Mouse (Mus musculus): ENCODE measurements at regions not wholly inside any gene's neighbourhood (a gene's known extent, or its start where the extent isn't known, plus 50 kb on each side); places are given as distances from the start of the nearest gene placed in this dataset.

DNA sequence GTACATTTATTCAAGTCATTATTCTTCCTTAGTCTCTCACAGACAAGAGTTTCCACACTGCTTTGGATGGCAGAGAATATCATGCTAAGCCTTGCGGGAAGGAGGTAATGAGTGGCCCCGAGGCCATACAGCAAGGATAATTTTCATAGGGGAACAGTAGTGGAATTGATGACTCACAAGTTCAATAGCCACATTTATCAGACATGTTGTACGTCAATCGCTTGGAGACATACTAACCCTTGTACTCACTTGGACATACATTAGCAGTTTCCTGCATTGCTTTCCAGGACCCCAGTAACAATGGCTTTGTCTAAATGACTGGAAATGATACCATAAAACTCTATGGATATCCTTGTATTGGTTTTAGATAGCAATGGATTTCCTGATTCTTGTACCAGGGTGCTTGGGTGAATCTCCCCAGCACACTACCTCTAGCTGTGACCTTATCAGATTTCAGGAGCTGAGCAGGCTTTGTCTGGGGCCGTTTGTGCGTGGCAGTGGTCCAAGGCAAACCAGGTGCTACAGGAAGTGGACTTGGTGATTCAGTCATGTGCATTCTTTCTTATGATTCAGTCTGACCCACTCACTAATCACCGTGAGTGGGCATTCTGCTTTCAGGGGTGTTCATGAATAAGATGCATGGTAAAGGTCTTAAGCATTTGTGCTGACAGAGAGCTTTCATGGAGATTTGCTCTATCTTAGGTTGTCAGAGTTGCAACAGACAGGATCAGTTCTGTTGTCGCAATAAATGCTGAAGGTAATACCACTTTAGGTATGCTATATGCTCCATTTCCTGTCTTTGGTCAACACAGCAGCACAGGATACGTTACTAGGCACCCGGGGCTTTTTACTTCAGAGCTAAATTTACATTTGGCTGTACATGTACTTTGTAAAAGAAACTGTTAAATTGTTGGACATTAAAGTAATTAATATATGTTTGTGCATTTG is 326.2 kb downstream of the Klf5 start:
- H3K4me1 ChIP-seq (ENCODE audit: control insufficient read depth, insufficient read depth, low read length), result no peaks in the 10 kb centered on the region
- no peak overlapping the region for H3K4me2 ChIP-seq (ENCODE audit: low read length)
- 89% methylated on average over 10 of the region's 10 CpGs for WGBS
- ATAC-seq (ENCODE audit: low FRiP score, low TSS enrichment) (no peak), DNase-seq (no peak)
- H3K36me3 ChIP-seq (ENCODE audit: control insufficient read depth, insufficient read depth, low read length), result no peaks in the 10 kb centered on the region
- H3K27me3 ChIP-seq (ENCODE audit: control insufficient read depth, insufficient read depth, low read length), result no peaks in the 10 kb centered on the region
- H3K9ac ChIP-seq (replicated peaks; ENCODE audit: low read length), result no peak overlapping the region
- no peak overlapping the region for H3K27ac ChIP-seq (replicated peaks; ENCODE audit: low read depth, low read length)
- no peaks in the 10 kb centered on the region for H3K9me3 ChIP-seq (ENCODE audit: control insufficient read depth, low read length)
- no peak overlapping the region for H3K4me3 ChIP-seq (replicated peaks; ENCODE audit: low read depth, low read length)

- no peak overlapping the region for H3K27ac ChIP-seq (replicated peaks; ENCODE audit: low read depth, low read length)
- no peak overlapping the region for H3K9ac ChIP-seq (replicated peaks; ENCODE audit: low read length)
- no peaks in the 10 kb centered on the region for H3K36me3 ChIP-seq (ENCODE audit: control insufficient read depth, insufficient read depth, low read length)
- WGBS, result 76% methylated on average over 1 of the region's 1 CpGs
- DNase-seq, result no peak
- no peak for ATAC-seq (ENCODE audit: low FRiP score, low TSS enrichment)
- H3K27me3 ChIP-seq (ENCODE audit: control insufficient read depth, insufficient read depth, low read length), result no peaks in the 10 kb centered on the region
- no peaks in the 10 kb centered on the region for H3K9me3 ChIP-seq (ENCODE audit: control insufficient read depth, low read length)
- no peaks in the 10 kb centered on the region for H3K4me1 ChIP-seq (ENCODE audit: control insufficient read depth, insufficient read depth, low read length)
- no peak overlapping the region for H3K4me2 ChIP-seq (ENCODE audit: low read length)
- H3K4me3 ChIP-seq (replicated peaks; ENCODE audit: low read depth, low read length), result no peak overlapping the region
Measured at GRCm38 (mm10) chr14:99627615-99628014, 329.1 kb downstream of the Klf5 start.

DNA sequence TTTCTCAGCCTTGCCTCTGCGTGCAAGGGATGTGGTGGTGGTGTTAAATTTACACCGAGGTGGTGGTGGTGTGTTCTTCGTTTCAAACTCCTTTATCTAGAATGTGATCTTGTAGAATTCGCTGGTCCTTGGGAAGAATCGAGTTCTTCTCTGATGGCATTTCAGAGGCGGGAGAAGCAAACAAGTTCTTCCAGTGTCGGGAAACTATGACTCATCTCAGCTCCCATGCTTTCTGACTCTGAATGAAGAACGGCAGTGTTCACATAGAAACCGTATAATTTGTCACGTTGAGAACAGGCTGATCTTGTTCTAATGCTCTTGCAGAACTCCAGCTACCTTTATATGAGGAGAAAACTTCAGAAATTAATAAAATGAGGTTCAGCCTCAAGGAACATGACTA is 332.6 kb downstream of the Klf5 start:
- no peak for ATAC-seq (ENCODE audit: low FRiP score, low TSS enrichment)
- Histone ChIP-seq H3K27ac (replicated peaks; ENCODE audit: low read depth, low read length) (no peak overlapping the region), H3K4me1 (ENCODE audit: control insufficient read depth, insufficient read depth, low read length) (no peaks in the 10 kb centered on the region), H3K4me2 (ENCODE audit: low read length) (no peak overlapping the region), H3K36me3 (ENCODE audit: control insufficient read depth, insufficient read depth, low read length) (no peaks in the 10 kb centered on the region), H3K27me3 (ENCODE audit: control insufficient read depth, insufficient read depth, low read length) (no peaks in the 10 kb centered on the region), H3K9me3 (ENCODE audit: control insufficient read depth, low read length) (no peaks in the 10 kb centered on the region), H3K4me3 (replicated peaks; ENCODE audit: low read depth, low read length) (no peak overlapping the region), H3K9ac (replicated peaks; ENCODE audit: low read length) (no peak overlapping the region)
- WGBS, result 80% methylated on average over 10 of the region's 10 CpGs
- no peak for DNase-seq

DNA sequence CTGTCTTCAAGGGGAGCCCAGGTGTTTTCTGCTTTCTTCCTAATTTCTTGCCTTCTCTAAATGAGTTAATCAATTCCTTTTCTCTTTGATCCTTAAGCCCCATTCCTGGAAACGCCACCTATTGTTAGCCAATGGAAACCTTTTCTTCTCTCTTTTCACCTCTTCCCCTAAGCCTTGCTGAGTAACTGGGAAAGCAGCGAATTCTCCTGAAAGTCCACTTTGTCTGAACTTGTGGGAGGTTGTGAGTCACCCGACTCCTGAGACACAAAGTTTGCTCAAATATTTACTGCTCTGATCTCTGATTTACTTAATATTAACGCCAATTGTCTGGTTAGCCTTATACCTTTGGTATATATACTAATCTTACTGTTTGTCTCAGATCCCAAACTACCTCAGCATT is 334.0 kb downstream of the Klf5 start:
- H3K36me3 ChIP-seq (ENCODE audit: control insufficient read depth, insufficient read depth, low read length), result no peaks in the 10 kb centered on the region
- H3K9ac ChIP-seq (replicated peaks; ENCODE audit: low read length), result no peak overlapping the region
- no peak overlapping the region for H3K27ac ChIP-seq (replicated peaks; ENCODE audit: low read depth, low read length)
- H3K9me3 ChIP-seq (ENCODE audit: control insufficient read depth, low read length), result no peaks in the 10 kb centered on the region
- DNase-seq (no peak), ATAC-seq (ENCODE audit: low FRiP score, low TSS enrichment) (no peak)
- no peaks in the 10 kb centered on the region for H3K4me1 ChIP-seq (ENCODE audit: control insufficient read depth, insufficient read depth, low read length)
- H3K4me3 ChIP-seq (replicated peaks; ENCODE audit: low read depth, low read length), result no peak overlapping the region
- no peaks in the 10 kb centered on the region; the same call in 1 of the 2 replicates for H3K27me3 ChIP-seq (ENCODE audit: control insufficient read depth, insufficient read depth, low read length)
- 20% methylated on average over 4 of the region's 4 CpGs for WGBS
- H3K4me2 ChIP-seq (ENCODE audit: low read length), result no peak overlapping the region

DNA sequence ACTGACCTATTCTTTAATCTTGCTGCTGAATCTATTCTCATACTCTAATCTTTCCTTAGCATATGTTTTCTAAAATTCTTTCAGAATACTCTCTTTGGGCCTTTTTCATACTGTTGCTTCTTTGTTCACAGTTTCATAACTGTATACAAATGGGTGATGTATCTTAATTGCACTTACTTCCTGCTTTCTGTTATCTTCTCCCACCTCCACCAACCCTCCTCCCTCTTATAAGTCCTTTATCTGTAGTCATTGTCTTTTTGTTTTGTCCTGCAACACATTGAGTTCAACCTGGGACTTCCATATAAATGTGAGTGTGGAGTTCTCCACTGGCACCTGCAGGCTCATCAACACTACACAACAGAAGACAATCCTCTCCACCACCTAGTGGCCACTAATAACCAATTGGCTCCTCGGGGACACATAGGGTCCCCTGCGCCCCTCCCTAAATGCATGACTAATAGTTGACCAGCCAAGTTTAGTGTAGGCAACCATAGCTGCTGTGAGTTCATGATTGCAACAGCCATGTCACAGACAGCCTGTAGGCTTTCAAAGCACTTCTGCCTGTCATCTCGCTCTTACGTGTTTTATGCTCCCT is 337.2 kb downstream of the Klf5 start:
- Histone ChIP-seq H3K9ac (replicated peaks; ENCODE audit: low read length) (no peak overlapping the region), H3K36me3 (ENCODE audit: control insufficient read depth, insufficient read depth, low read length) (no peaks in the 10 kb centered on the region), H3K4me1 (ENCODE audit: control insufficient read depth, insufficient read depth, low read length) (no peaks in the 10 kb centered on the region), H3K27ac (replicated peaks; ENCODE audit: low read depth, low read length) (no peak overlapping the region), H3K27me3 (ENCODE audit: control insufficient read depth, insufficient read depth, low read length) (no peaks in the 10 kb centered on the region; the same call in 1 of the 2 replicates), H3K9me3 (ENCODE audit: control insufficient read depth, low read length) (no peaks in the 10 kb centered on the region), H3K4me2 (ENCODE audit: low read length) (no peak overlapping the region), H3K4me3 (replicated peaks; ENCODE audit: low read depth, low read length) (no peak overlapping the region)
- DNase-seq (no peak), ATAC-seq (ENCODE audit: low FRiP score, low TSS enrichment) (no peak)
- WGBS, result 95% methylated on average over 4 of the region's 4 CpGs

GRCm38 (mm10) chr14:99641475-99642453 is 343.3 kb downstream of the Klf5 start:
- Histone ChIP-seq H3K4me2 (ENCODE audit: low read length) (no peak overlapping the region), H3K4me1 (ENCODE audit: control insufficient read depth, insufficient read depth, low read length) (no peaks in the 10 kb centered on the region), H3K27me3 (ENCODE audit: control insufficient read depth, insufficient read depth, low read length) (no peaks in the 10 kb centered on the region; the same call in 1 of the 2 replicates), H3K4me3 (replicated peaks; ENCODE audit: low read depth, low read length) (no peak overlapping the region), H3K9ac (replicated peaks; ENCODE audit: low read length) (no peak overlapping the region), H3K27ac (replicated peaks; ENCODE audit: low read depth, low read length) (no peak overlapping the region), H3K9me3 (ENCODE audit: control insufficient read depth, low read length) (no peaks in the 10 kb centered on the region), H3K36me3 (ENCODE audit: control insufficient read depth, insufficient read depth, low read length) (no peaks in the 10 kb centered on the region)
- 76% methylated on average over 15 of the region's 15 CpGs for WGBS
- no peak for DNase-seq
- ATAC-seq (ENCODE audit: low FRiP score, low TSS enrichment), result no peak

- Histone ChIP-seq H3K9me3 (ENCODE audit: control insufficient read depth, low read length) (no peaks in the 10 kb centered on the region), H3K4me3 (replicated peaks; ENCODE audit: low read depth, low read length) (no peak overlapping the region), H3K4me2 (ENCODE audit: low read length) (no peak overlapping the region), H3K4me1 (ENCODE audit: control insufficient read depth, insufficient read depth, low read length) (no peaks in the 10 kb centered on the region), H3K9ac (replicated peaks; ENCODE audit: low read length) (no peak overlapping the region), H3K27ac (replicated peaks; ENCODE audit: low read depth, low read length) (no peak overlapping the region), H3K36me3 (ENCODE audit: control insufficient read depth, insufficient read depth, low read length) (no peaks in the 10 kb centered on the region), H3K27me3 (ENCODE audit: control insufficient read depth, insufficient read depth, low read length) (no peaks in the 10 kb centered on the region)
- DNase-seq, result no peak
- 84% methylated on average over 3 of the region's 3 CpGs for WGBS
- ATAC-seq (ENCODE audit: low FRiP score, low TSS enrichment), result no peak
Measured at GRCm38 (mm10) chr14:99646323-99646722, 347.8 kb downstream of the Klf5 start.

GRCm38 (mm10) chr14:99674399-99674798 is 375.9 kb downstream of the Klf5 start:
- H3K27ac ChIP-seq (replicated peaks; ENCODE audit: low read depth, low read length), result no peak overlapping the region
- H3K27me3 ChIP-seq (ENCODE audit: control insufficient read depth, insufficient read depth, low read length), result no peaks in the 10 kb centered on the region
- no peak overlapping the region for H3K9ac ChIP-seq (replicated peaks; ENCODE audit: low read length)
- no peak for DNase-seq
- no peaks in the 10 kb centered on the region for H3K4me1 ChIP-seq (ENCODE audit: control insufficient read depth, insufficient read depth, low read length)
- no peak for ATAC-seq (ENCODE audit: low FRiP score, low TSS enrichment)
- H3K36me3 ChIP-seq (ENCODE audit: control insufficient read depth, insufficient read depth, low read length), result no peaks in the 10 kb centered on the region
- H3K4me2 ChIP-seq (ENCODE audit: low read length), result no peak overlapping the region
- H3K9me3 ChIP-seq (ENCODE audit: control insufficient read depth, low read length), result no peaks in the 10 kb centered on the region
- 62% methylated on average over 3 of the region's 3 CpGs for WGBS
- no peak overlapping the region for H3K4me3 ChIP-seq (replicated peaks; ENCODE audit: low read depth, low read length)

All from midbrain, embryonic 14.5 days (tissue).